Mouse (Mus musculus) E14TG2a.4 (cell line): ENCODE measurements around the gene C1qtnf1.

Source experiments
- CTCF ChIP-seq: conservative IDR thresholded peaks from 2 replicates; pipeline ENCODE4 v1.5.1; 2014; ENCODE audit warnings: low read length
- NANOG ChIP-seq: IDR thresholded peaks from 2 replicates; pipeline ENCODE4 v1.6.1; 2014; ENCODE audit warnings: borderline replicate concordance, low read length, mixed read lengths
- POU5F1 ChIP-seq: IDR thresholded peaks from 2 replicates; pipeline ENCODE4 v1.6.1; 2014; ENCODE audit warnings: low read length, borderline replicate concordance

- no peak for TF ChIP-seq CTCF
- no peak for TF ChIP-seq NANOG
- TF ChIP-seq POU5F1 = no peak
Observed at GRCm38 (mm10) chr11:118418442-118418833, 9.6 kb upstream of the C1qtnf1 start.
